Mouse (Mus musculus): ENCODE data around the gene Resf1. TPM values are rescaled to one million over a fixed set of nuclear protein-coding genes. Genes with fewer than 3 reads are reported as not detected.

The Resf1 gene
- total and polyA plus RNA-seq, 2 experiments = 4.1 to 20.8 TPM

DNA sequence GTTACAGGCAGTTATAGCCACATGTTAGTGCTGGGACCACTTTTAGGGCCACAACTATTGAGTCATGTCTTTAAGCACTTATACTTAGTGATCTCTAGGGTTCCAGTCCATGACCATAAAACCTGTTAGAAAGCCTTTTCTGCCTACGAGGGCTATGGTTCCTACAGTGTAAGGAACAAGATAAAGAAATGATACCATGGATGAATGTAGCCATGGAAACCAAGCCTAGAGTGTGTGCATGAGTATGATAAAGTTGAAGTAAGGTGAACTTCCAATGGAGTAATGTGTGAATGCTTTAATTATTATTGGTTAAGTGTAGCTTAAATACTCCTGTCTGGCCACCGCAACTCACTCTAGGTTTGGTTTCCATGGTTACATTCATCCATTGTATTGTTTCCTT lies 1.8 kb downstream of the Resf1 start:
- H3K4me3 ChIP-seq (ENCODE audit: insufficient read depth, low read depth, low read length) = no peak overlapping the region
- H3K9ac ChIP-seq (ENCODE audit: low read depth, low read length) = no peak overlapping the region
- peaks cover 3% of the 10 kb centered on the region; the same call in 1 of the 2 replicates for H3K79me2 ChIP-seq (ENCODE audit: control insufficient read depth, insufficient read depth, low read length)
- WGBS = 89% methylated on average over 2 of the region's 2 CpGs
- H3K36me3 ChIP-seq (ENCODE audit: control insufficient read depth, insufficient read depth, low read length) = peaks cover 28% of the 10 kb centered on the region
- DNase-seq (ENCODE audit: extremely low read depth, low read depth, low spot score) = no peak
- no peak overlapping the region for H3K27ac ChIP-seq (replicated peaks; ENCODE audit: insufficient read depth, low read depth, low read length)
- H3K4me1 ChIP-seq (ENCODE audit: control insufficient read depth, insufficient read depth, low read length) = peaks cover 16% of the 10 kb centered on the region
- no peaks in the 10 kb centered on the region for H3K27me3 ChIP-seq (ENCODE audit: control insufficient read depth, insufficient read depth, low read length)
- TF ChIP-seq CTCF (IDR thresholded peaks at IDR 0.05; ENCODE audit: low read depth, low read length) = no peak
- TF ChIP-seq POLR2A (IDR thresholded peaks at IDR 0.05; ENCODE audit: extremely low read depth, insufficient read depth, low read length) = no peak

DNA sequence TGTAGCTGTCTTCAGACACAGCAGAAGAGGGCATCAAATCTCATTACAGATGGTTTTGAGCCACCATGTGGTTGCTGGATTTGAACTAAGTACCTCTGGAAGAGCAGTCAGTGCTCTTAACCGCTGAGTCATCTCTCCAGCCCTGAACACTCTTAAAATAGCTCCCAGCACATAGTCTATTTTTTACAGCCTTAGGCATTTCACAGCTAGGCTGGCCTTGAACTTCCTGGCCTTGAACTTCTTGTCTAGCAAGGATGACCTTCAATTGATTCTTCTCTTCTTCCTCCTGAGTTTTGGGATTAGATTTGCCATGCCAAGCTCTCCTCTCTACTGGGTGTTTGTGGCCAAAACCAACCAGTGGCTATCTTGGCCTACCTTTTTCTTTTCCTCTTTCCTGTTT lies 2.6 kb downstream of the Resf1 start:
- no peak for TF ChIP-seq CTCF (IDR thresholded peaks at IDR 0.05; ENCODE audit: low read depth, low read length)
- no peak for TF ChIP-seq POLR2A (IDR thresholded peaks at IDR 0.05; ENCODE audit: extremely low read depth, insufficient read depth, low read length)
- H3K4me3 ChIP-seq (ENCODE audit: insufficient read depth, low read depth, low read length) = no peak overlapping the region
- DNase-seq (ENCODE audit: extremely low read depth, low read depth, low spot score) = peak; percentile 47
- no peak overlapping the region for H3K9ac ChIP-seq (ENCODE audit: low read depth, low read length)
- peaks cover 3% of the 10 kb centered on the region; the same call in 1 of the 2 replicates for H3K79me2 ChIP-seq (ENCODE audit: control insufficient read depth, insufficient read depth, low read length)
- no peaks in the 10 kb centered on the region for H3K27me3 ChIP-seq (ENCODE audit: control insufficient read depth, insufficient read depth, low read length)
- peaks cover 30% of the 10 kb centered on the region for H3K36me3 ChIP-seq (ENCODE audit: control insufficient read depth, insufficient read depth, low read length)
- H3K27ac ChIP-seq (replicated peaks; ENCODE audit: insufficient read depth, low read depth, low read length) = no peak overlapping the region
- WGBS = 79% methylated on average over 1 of the region's 1 CpGs
- H3K4me1 ChIP-seq (ENCODE audit: control insufficient read depth, insufficient read depth, low read length) = peaks cover 16% of the 10 kb centered on the region

DNA sequence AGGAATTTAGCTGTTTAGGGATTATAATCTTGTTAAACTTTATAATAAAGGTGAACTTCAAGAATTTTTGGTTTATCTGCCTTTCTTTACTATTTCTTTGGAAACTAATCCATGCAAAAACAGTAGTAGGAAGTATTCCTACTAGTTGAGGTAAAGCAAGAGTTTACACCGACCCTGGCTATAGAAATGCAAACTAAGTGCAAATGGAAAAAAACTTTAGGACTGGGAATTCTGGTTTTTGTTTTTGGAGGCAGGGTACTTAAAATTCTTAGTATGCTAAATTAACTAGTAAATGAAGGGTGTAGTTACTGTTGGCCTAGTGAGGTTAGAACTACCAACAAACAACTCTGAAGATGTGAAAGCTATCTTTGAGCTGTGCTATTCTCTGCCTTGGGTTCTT lies 3.0 kb downstream of the Resf1 start:
- TF ChIP-seq POLR2A (IDR thresholded peaks at IDR 0.05; ENCODE audit: extremely low read depth, insufficient read depth, low read length) (no peak), CTCF (IDR thresholded peaks at IDR 0.05; ENCODE audit: low read depth, low read length) (no peak)
- no peaks in the 10 kb centered on the region for H3K27me3 ChIP-seq (ENCODE audit: control insufficient read depth, insufficient read depth, low read length)
- DNase-seq (ENCODE audit: extremely low read depth, low read depth, low spot score) = no peak
- peaks cover 3% of the 10 kb centered on the region; the same call in 1 of the 2 replicates for H3K79me2 ChIP-seq (ENCODE audit: control insufficient read depth, insufficient read depth, low read length)
- 89% methylated on average over 1 of the region's 1 CpGs for WGBS
- peaks cover 30% of the 10 kb centered on the region for H3K36me3 ChIP-seq (ENCODE audit: control insufficient read depth, insufficient read depth, low read length)
- H3K4me1 ChIP-seq (ENCODE audit: control insufficient read depth, insufficient read depth, low read length) = peaks cover 16% of the 10 kb centered on the region
- H3K9ac ChIP-seq (ENCODE audit: low read depth, low read length) = no peak overlapping the region
- H3K4me3 ChIP-seq (ENCODE audit: insufficient read depth, low read depth, low read length) = no peak overlapping the region
- H3K27ac ChIP-seq (replicated peaks; ENCODE audit: insufficient read depth, low read depth, low read length) = no peak overlapping the region

DNA sequence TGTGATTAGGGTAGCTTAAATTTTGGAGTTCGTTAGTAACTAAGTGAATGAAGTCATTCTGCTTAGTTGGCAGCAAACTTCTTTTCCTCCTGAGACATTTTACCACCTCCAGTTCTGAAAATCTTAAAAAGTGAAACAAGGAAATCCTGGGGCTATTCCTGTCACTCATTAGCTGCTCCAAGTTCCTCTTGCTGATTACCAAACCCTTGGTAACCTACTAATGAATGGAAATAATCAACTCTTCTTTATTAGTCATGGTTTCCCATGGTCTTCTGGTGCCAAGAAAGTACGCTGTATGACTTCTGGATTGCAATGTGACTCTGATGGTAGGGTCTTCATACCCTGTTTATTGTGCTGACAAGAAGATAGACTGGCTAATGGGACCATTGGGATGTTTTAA lies 5.7 kb downstream of the Resf1 start:
- 74% methylated on average over 2 of the region's 2 CpGs for WGBS
- no peak for DNase-seq (ENCODE audit: extremely low read depth, low read depth, low spot score)

DNA sequence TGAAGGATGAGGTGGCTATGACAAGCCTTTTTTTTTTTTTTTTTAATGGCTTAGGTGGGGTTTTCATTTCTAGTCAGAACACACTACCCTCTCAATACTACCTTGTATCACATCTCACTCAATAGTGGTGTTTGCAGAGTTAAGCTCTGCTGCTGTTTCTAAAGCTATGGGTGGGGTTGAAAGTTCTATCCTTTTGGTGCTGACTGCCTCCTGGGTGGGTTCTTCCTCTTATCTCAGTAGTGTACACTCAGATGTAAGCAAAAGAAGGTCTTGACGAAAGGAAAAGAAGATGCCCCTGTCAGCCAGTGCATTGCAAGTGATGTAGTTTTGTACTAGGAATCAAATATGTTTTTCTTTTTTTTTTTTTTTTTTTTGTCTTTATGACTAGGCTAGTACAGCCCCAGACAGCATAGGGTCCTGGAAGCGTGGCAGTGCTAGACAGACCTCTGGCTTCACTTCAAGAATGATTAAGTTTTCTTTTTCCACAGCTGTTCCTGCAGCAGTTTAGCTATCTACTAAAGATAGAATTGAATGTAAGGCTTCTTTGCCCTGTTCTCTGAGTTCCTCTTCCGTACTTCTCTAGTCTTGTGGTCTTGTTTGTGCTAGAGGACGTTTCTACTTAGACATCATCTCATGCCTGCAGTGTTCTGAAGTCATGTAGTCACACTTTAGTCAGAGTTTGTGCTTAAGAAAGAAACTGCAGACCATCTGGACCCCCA lies 14.5 kb downstream of the Resf1 start:
- DNase-seq (ENCODE audit: extremely low read depth, low read depth, low spot score) = no peak
- Histone ChIP-seq H3K4me1 (ENCODE audit: control insufficient read depth, insufficient read depth, low read length) (no peaks in the 10 kb centered on the region), H3K27ac (replicated peaks; ENCODE audit: insufficient read depth, low read depth, low read length) (no peak overlapping the region), H3K36me3 (ENCODE audit: control insufficient read depth, insufficient read depth, low read length) (peaks cover 70% of the 10 kb centered on the region), H3K9ac (ENCODE audit: low read depth, low read length) (no peak overlapping the region), H3K27me3 (ENCODE audit: control insufficient read depth, insufficient read depth, low read length) (no peaks in the 10 kb centered on the region), H3K4me3 (ENCODE audit: insufficient read depth, low read depth, low read length) (no peak overlapping the region), H3K79me2 (ENCODE audit: control insufficient read depth, insufficient read depth, low read length) (no peaks in the 10 kb centered on the region; the same call in 1 of the 2 replicates)
- TF ChIP-seq CTCF (IDR thresholded peaks at IDR 0.05; ENCODE audit: low read depth, low read length) = no peak
- 85% methylated on average over 4 of the region's 4 CpGs for WGBS

More for the DNA sequence above, 5.7 kb downstream of the Resf1 start:
- no peak overlapping the region for H3K27ac ChIP-seq (replicated peaks; ENCODE audit: insufficient read depth, low read depth, low read length)
- TF ChIP-seq CTCF (IDR thresholded peaks at IDR 0.05; ENCODE audit: low read depth, low read length) = no peak
- no peak for TF ChIP-seq POLR2A (IDR thresholded peaks at IDR 0.05; ENCODE audit: extremely low read depth, insufficient read depth, low read length)
- H3K9ac ChIP-seq (ENCODE audit: low read depth, low read length) = no peak overlapping the region
- no peak overlapping the region for H3K4me3 ChIP-seq (ENCODE audit: insufficient read depth, low read depth, low read length)
- H3K79me2 ChIP-seq (ENCODE audit: control insufficient read depth, insufficient read depth, low read length) = peaks cover 3% of the 10 kb centered on the region; the same call in 1 of the 2 replicates
- no peaks in the 10 kb centered on the region for H3K27me3 ChIP-seq (ENCODE audit: control insufficient read depth, insufficient read depth, low read length)
- peaks cover 49% of the 10 kb centered on the region for H3K36me3 ChIP-seq (ENCODE audit: control insufficient read depth, insufficient read depth, low read length)
- H3K4me1 ChIP-seq (ENCODE audit: control insufficient read depth, insufficient read depth, low read length) = peaks cover 16% of the 10 kb centered on the region

DNA sequence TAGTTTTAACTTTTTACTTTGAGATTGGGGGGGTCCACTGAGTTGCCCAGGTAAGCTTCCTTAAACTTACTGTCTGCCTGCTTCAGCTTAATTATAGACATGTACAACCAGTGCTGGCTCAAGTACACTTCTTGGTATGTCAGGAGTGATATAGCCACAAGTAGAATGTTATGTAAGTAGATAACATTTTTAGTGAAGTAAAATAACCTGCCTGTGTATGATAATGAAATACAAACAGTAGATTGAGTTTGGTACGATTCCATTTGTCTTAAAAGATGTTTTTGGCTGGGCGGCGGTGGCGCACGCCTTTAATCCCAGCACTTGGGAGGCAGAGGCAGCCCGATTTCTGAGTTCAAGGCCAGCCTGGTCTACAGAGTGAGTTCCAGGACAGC lies 15.0 kb downstream of the Resf1 start:
- WGBS = 97% methylated on average over 6 of the region's 6 CpGs
- H3K79me2 ChIP-seq (ENCODE audit: control insufficient read depth, insufficient read depth, low read length) = no peaks in the 10 kb centered on the region; the same call in 1 of the 2 replicates
- H3K36me3 ChIP-seq (ENCODE audit: control insufficient read depth, insufficient read depth, low read length) = peaks cover 67% of the 10 kb centered on the region
- H3K27me3 ChIP-seq (ENCODE audit: control insufficient read depth, insufficient read depth, low read length) = no peaks in the 10 kb centered on the region
- H3K9ac ChIP-seq (ENCODE audit: low read depth, low read length) = no peak overlapping the region
- no peak for TF ChIP-seq POLR2A (IDR thresholded peaks at IDR 0.05; ENCODE audit: extremely low read depth, insufficient read depth, low read length)
- TF ChIP-seq CTCF (IDR thresholded peaks at IDR 0.05; ENCODE audit: low read depth, low read length) = no peak
- DNase-seq (ENCODE audit: extremely low read depth, low read depth, low spot score) = no peak
- no peak overlapping the region for H3K4me3 ChIP-seq (ENCODE audit: insufficient read depth, low read depth, low read length)
- H3K4me1 ChIP-seq (ENCODE audit: control insufficient read depth, insufficient read depth, low read length) = no peaks in the 10 kb centered on the region
- no peak overlapping the region for H3K27ac ChIP-seq (replicated peaks; ENCODE audit: insufficient read depth, low read depth, low read length)
